Mouse (Mus musculus): ENCODE measurements at regions not wholly inside any gene's neighbourhood (a gene's known extent, or its start where the extent isn't known, plus 50 kb on each side); places are given as distances from the start of the nearest gene placed in this dataset.

DNA sequence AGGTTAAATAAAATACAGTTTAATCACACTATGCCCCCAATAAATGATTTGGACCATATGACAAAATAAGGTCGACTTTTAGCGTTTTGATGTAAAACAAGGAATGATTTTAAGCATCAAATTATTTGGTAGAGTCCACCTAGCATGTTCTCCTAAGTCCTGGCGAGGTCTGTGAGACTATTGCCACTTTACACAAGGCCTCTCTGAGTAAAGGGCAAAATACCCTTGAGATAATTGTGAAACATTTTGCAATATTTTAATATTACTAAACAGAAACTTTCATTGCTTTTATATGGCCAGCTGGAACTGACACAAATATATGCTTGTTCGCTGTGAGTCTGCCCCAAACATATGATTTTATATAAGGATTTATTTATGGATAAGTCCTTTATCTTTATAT is 629.4 kb upstream of the Zeb2 start:
- DNase-seq (ENCODE audit: low spot score) (no peak), ATAC-seq (replicated peaks; ENCODE audit: low FRiP score, low TSS enrichment, low read depth) (no peak)
- WGBS = 84% methylated on average over 4 of the region's 4 CpGs
- no peaks in the 10 kb centered on the region for H3K36me3 ChIP-seq (ENCODE audit: control insufficient read depth, insufficient read depth, low read length)
- H3K4me2 ChIP-seq (ENCODE audit: low read length) = no peak overlapping the region
- H3K9me3 ChIP-seq (ENCODE audit: control insufficient read depth, low read length) = no peaks in the 10 kb centered on the region
- H3K9ac ChIP-seq (ENCODE audit: low read length) = no peak overlapping the region
- H3K27me3 ChIP-seq (replicated peaks; ENCODE audit: control insufficient read depth, insufficient read depth, low read length) = no peaks in the 10 kb centered on the region
- H3K4me3 ChIP-seq (ENCODE audit: low read depth, low read length) = no peak overlapping the region
- H3K4me1 ChIP-seq (replicated peaks; ENCODE audit: control insufficient read depth, insufficient read depth, low read length) = 0 out of 2 replicates have a peak, but pooled peaks cover 3% of the 10 kb centered on the region
- no peak overlapping the region for H3K27ac ChIP-seq (ENCODE audit: low read depth)

DNA sequence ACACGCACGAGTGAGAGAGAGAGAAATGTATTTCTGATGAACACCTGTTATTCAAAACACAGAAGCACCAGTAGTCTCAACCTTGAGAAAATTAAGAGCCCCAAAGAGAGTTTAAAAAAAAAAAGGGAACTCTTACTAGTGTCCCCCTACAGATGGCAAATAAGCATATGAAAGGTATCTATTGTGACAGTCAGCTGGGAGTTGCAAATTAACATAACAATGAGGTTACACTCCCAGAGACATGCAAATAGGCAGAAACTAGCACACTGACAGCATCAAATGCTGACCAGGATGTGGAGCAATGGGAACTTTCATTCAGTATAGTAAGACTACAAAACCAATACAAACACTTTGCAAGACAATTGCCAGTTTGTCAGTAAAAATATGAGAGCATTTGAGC is 619.1 kb upstream of the Zeb2 start:
- H3K4me3 ChIP-seq (ENCODE audit: low read depth, low read length) = no peak overlapping the region
- no peaks in the 10 kb centered on the region for H3K27me3 ChIP-seq (replicated peaks; ENCODE audit: control insufficient read depth, insufficient read depth, low read length)
- H3K27ac ChIP-seq (ENCODE audit: low read depth) = no peak overlapping the region
- no peaks in the 10 kb centered on the region for H3K4me1 ChIP-seq (replicated peaks; ENCODE audit: control insufficient read depth, insufficient read depth, low read length)
- no peak overlapping the region for H3K4me2 ChIP-seq (ENCODE audit: low read length)
- 68% methylated on average over 2 of the region's 2 CpGs for WGBS
- no peak overlapping the region for H3K9ac ChIP-seq (ENCODE audit: low read length)
- ATAC-seq (replicated peaks; ENCODE audit: low FRiP score, low TSS enrichment, low read depth) (no peak), DNase-seq (ENCODE audit: low spot score) (no peak)
- no peaks in the 10 kb centered on the region for H3K36me3 ChIP-seq (ENCODE audit: control insufficient read depth, insufficient read depth, low read length)
- no peaks in the 10 kb centered on the region for H3K9me3 ChIP-seq (ENCODE audit: control insufficient read depth, low read length)

DNA sequence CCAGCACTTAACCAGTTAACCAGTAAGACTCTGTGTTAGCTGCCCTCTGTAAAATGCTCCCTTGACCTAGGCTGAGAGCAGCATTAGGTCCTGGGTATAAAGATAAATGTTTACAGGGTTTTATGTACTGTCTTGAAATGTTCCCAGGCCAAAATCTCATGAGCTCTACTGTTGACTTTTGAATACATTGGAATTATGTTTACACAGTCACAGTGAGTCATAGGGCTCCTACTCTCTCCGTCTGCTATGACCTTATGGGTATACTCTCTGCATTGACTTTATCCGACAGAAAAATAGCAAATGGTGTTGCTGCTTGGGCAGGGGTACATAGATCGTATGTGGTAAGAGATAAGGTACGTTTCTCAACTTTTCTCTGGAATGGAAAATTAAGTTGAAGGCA is 596.8 kb upstream of the Zeb2 start:
- Histone ChIP-seq H3K27me3 (replicated peaks; ENCODE audit: control insufficient read depth, insufficient read depth, low read length) (no peaks in the 10 kb centered on the region), H3K4me3 (ENCODE audit: low read depth, low read length) (no peak overlapping the region), H3K4me2 (ENCODE audit: low read length) (no peak overlapping the region), H3K9me3 (ENCODE audit: control insufficient read depth, low read length) (no peaks in the 10 kb centered on the region), H3K27ac (ENCODE audit: low read depth) (no peak overlapping the region), H3K36me3 (ENCODE audit: control insufficient read depth, insufficient read depth, low read length) (no peaks in the 10 kb centered on the region), H3K4me1 (replicated peaks; ENCODE audit: control insufficient read depth, insufficient read depth, low read length) (no peaks in the 10 kb centered on the region), H3K9ac (ENCODE audit: low read length) (no peak overlapping the region)
- ATAC-seq (replicated peaks; ENCODE audit: low FRiP score, low TSS enrichment, low read depth) (no peak), DNase-seq (ENCODE audit: low spot score) (no peak)
- 70% methylated on average over 4 of the region's 4 CpGs for WGBS

- ATAC-seq (replicated peaks; ENCODE audit: low FRiP score, low TSS enrichment, low read depth) (no peak), DNase-seq (ENCODE audit: low spot score) (no peak)
- Histone ChIP-seq H3K9ac (ENCODE audit: low read length) (no peak overlapping the region), H3K4me1 (replicated peaks; ENCODE audit: control insufficient read depth, insufficient read depth, low read length) (no peaks in the 10 kb centered on the region), H3K27ac (ENCODE audit: low read depth) (no peak overlapping the region), H3K4me2 (ENCODE audit: low read length) (no peak overlapping the region), H3K27me3 (replicated peaks; ENCODE audit: control insufficient read depth, insufficient read depth, low read length) (no peaks in the 10 kb centered on the region), H3K4me3 (ENCODE audit: low read depth, low read length) (no peak overlapping the region), H3K9me3 (ENCODE audit: control insufficient read depth, low read length) (no peaks in the 10 kb centered on the region), H3K36me3 (ENCODE audit: control insufficient read depth, insufficient read depth, low read length) (no peaks in the 10 kb centered on the region)
Measured at GRCm38 (mm10) chr2:45707026-45707425, 589.8 kb upstream of the Zeb2 start.

- H3K9ac ChIP-seq (ENCODE audit: low read length) = no peak overlapping the region
- H3K9me3 ChIP-seq (ENCODE audit: control insufficient read depth, low read length) = no peaks in the 10 kb centered on the region
- no peak overlapping the region for H3K27ac ChIP-seq (ENCODE audit: low read depth)
- no peak for ATAC-seq (replicated peaks; ENCODE audit: low FRiP score, low TSS enrichment, low read depth)
- no peaks in the 10 kb centered on the region for H3K36me3 ChIP-seq (ENCODE audit: control insufficient read depth, insufficient read depth, low read length)
- no peak overlapping the region for H3K4me3 ChIP-seq (ENCODE audit: low read depth, low read length)
- no peaks in the 10 kb centered on the region for H3K4me1 ChIP-seq (replicated peaks; ENCODE audit: control insufficient read depth, insufficient read depth, low read length)
- no peak for DNase-seq (ENCODE audit: low spot score)
- H3K4me2 ChIP-seq (ENCODE audit: low read length) = no peak overlapping the region
- no peaks in the 10 kb centered on the region for H3K27me3 ChIP-seq (replicated peaks; ENCODE audit: control insufficient read depth, insufficient read depth, low read length)
Measured at GRCm38 (mm10) chr2:45702511-45702910, 585.3 kb upstream of the Zeb2 start.

DNA sequence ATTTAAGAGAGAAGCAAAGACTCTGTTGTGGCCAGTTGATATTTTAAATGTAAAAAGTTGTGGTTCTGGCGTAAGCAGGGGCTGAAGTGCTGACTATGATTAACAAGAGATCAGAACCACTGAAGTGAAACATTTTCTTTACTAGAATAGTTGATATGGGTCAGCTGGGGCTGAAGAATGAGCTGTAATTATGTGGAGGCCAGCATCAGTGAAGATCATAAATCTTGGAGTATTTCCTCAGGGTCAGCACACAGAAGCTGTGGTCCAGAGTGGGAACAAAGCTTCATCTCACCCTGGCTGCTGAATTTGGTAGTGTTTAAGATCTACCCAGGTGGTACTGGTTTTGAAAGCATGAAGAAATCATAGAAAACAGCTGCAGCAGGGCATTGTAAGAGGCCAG is 583.4 kb upstream of the Zeb2 start:
- Histone ChIP-seq H3K9me3 (ENCODE audit: control insufficient read depth, low read length) (no peaks in the 10 kb centered on the region), H3K4me2 (ENCODE audit: low read length) (no peak overlapping the region), H3K27me3 (replicated peaks; ENCODE audit: control insufficient read depth, insufficient read depth, low read length) (no peaks in the 10 kb centered on the region), H3K36me3 (ENCODE audit: control insufficient read depth, insufficient read depth, low read length) (no peaks in the 10 kb centered on the region), H3K4me3 (ENCODE audit: low read depth, low read length) (no peak overlapping the region), H3K9ac (ENCODE audit: low read length) (no peak overlapping the region), H3K27ac (ENCODE audit: low read depth) (no peak overlapping the region), H3K4me1 (replicated peaks; ENCODE audit: control insufficient read depth, insufficient read depth, low read length) (no peaks in the 10 kb centered on the region)
- DNase-seq (ENCODE audit: low spot score) (no peak), ATAC-seq (replicated peaks; ENCODE audit: low FRiP score, low TSS enrichment, low read depth) (no peak)
- 76% methylated on average over 1 of the region's 1 CpGs for WGBS

DNA sequence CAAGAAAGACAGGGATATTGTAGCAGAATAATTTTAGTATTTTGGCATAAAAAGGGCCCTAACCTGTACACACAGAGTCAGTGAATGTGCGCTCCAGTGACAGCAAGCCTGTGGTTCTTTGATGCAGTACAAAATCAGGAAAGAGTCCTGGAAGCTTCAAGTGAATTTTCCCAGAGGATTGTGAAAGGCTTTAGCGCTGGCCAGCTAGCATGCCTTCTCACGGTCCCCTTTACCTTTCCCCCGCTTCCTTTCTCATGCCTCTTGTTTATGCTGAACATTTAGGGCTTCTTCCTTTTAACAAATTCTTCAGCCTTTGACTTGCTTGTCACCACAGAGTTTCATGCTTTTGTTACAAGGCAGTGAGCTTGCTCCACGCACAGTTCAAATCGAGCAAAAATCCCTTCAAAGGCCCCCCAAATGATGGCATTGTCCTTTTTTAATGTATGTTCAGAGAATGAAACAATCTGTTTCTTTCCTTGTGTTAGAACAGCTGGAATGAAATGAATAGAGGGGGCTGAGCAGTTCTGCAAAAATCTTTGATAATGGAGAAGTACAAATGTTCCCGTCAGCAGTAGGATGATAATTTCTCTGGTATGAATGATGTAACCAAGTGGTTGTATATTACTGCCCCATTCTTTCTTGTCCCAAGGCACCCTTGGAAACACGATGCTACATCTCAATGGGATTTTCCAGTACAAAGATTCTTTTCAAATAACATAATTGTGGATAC is 576.3 kb upstream of the Zeb2 start:
- no peak overlapping the region for H3K9ac ChIP-seq (ENCODE audit: low read length)
- no peaks in the 10 kb centered on the region for H3K36me3 ChIP-seq (ENCODE audit: control insufficient read depth, insufficient read depth, low read length)
- 64% methylated on average over 8 of the region's 8 CpGs for WGBS
- no peaks in the 10 kb centered on the region for H3K27me3 ChIP-seq (replicated peaks; ENCODE audit: control insufficient read depth, insufficient read depth, low read length)
- no peak overlapping the region for H3K4me3 ChIP-seq (ENCODE audit: low read depth, low read length)
- H3K27ac ChIP-seq (ENCODE audit: low read depth) = no peak overlapping the region
- H3K4me2 ChIP-seq (ENCODE audit: low read length) = no peak overlapping the region
- DNase-seq (ENCODE audit: low spot score) (no peak), ATAC-seq (replicated peaks; ENCODE audit: low FRiP score, low TSS enrichment, low read depth) (no peak)
- H3K4me1 ChIP-seq (replicated peaks; ENCODE audit: control insufficient read depth, insufficient read depth, low read length) = no peaks in the 10 kb centered on the region
- H3K9me3 ChIP-seq (ENCODE audit: control insufficient read depth, low read length) = no peaks in the 10 kb centered on the region

DNA sequence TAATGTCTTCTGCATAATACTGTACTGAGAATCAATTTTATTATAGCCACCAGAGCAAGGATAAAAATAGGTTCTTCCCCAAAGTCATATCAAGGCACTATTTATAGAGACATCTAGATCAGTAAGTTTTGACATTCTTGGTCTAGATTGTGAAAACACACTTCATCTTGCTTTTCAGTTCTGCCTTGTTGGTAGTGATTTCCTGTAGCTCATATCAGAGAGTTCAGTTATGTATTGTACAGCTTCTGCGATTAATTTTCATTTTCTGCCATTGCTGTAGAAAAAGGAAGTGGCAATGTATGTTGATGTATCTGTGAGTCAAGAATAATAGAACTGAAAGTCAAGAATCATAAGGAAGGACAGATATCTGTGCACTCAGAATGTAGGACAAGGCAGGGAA is 575.6 kb upstream of the Zeb2 start:
- ATAC-seq (replicated peaks; ENCODE audit: low FRiP score, low TSS enrichment, low read depth) (no peak), DNase-seq (ENCODE audit: low spot score) (no peak)
- H3K4me3 ChIP-seq (ENCODE audit: low read depth, low read length) = no peak overlapping the region
- no peak overlapping the region for H3K4me2 ChIP-seq (ENCODE audit: low read length)
- H3K36me3 ChIP-seq (ENCODE audit: control insufficient read depth, insufficient read depth, low read length) = no peaks in the 10 kb centered on the region
- no peaks in the 10 kb centered on the region for H3K4me1 ChIP-seq (replicated peaks; ENCODE audit: control insufficient read depth, insufficient read depth, low read length)
- no peak overlapping the region for H3K9ac ChIP-seq (ENCODE audit: low read length)
- no peaks in the 10 kb centered on the region for H3K27me3 ChIP-seq (replicated peaks; ENCODE audit: control insufficient read depth, insufficient read depth, low read length)
- no peak overlapping the region for H3K27ac ChIP-seq (ENCODE audit: low read depth)
- 94% methylated on average over 1 of the region's 1 CpGs for WGBS
- H3K9me3 ChIP-seq (ENCODE audit: control insufficient read depth, low read length) = no peaks in the 10 kb centered on the region

DNA sequence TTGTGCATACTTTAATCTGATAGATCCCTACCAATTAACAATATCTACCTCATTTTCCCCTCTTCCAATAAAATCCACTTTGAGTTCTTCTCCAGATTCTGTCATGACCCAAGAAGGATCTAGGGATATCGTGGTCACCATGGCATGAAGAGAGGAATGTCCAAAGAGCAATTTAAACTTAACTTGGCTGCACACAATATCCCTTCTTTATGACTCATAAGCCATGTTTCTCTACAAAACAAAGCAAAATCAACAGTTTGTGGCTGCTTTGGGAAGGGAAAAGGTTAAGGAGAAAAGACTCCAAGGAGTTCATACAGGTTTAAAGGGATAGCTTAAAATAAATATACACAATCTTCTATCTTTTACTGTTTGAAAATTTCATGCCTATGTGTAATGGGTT is 571.8 kb upstream of the Zeb2 start:
- no peak for ATAC-seq (replicated peaks; ENCODE audit: low FRiP score, low TSS enrichment, low read depth)

More for the DNA sequence above, 571.8 kb upstream of the Zeb2 start:
- Histone ChIP-seq H3K36me3 (ENCODE audit: control insufficient read depth, insufficient read depth, low read length) (no peaks in the 10 kb centered on the region), H3K9me3 (ENCODE audit: control insufficient read depth, low read length) (no peaks in the 10 kb centered on the region), H3K4me1 (replicated peaks; ENCODE audit: control insufficient read depth, insufficient read depth, low read length) (no peaks in the 10 kb centered on the region), H3K27me3 (replicated peaks; ENCODE audit: control insufficient read depth, insufficient read depth, low read length) (no peaks in the 10 kb centered on the region), H3K4me3 (ENCODE audit: low read depth, low read length) (no peak overlapping the region), H3K4me2 (ENCODE audit: low read length) (no peak overlapping the region), H3K9ac (ENCODE audit: low read length) (no peak overlapping the region), H3K27ac (ENCODE audit: low read depth) (no peak overlapping the region)
- DNase-seq (ENCODE audit: low spot score) = no peak
- 78% methylated on average over 1 of the region's 1 CpGs for WGBS

Measured in intestine, embryonic 14.5 days (tissue).